Mouse (Mus musculus): ENCODE measurements around the gene Trim17. TPM values are rescaled to one million over a fixed set of nuclear protein-coding genes. Genes with fewer than 3 reads are reported as not detected.

Trim17 gene
- polyA plus RNA-seq, 1 experiment from 2014 or later: 0.76 TPM

DNA sequence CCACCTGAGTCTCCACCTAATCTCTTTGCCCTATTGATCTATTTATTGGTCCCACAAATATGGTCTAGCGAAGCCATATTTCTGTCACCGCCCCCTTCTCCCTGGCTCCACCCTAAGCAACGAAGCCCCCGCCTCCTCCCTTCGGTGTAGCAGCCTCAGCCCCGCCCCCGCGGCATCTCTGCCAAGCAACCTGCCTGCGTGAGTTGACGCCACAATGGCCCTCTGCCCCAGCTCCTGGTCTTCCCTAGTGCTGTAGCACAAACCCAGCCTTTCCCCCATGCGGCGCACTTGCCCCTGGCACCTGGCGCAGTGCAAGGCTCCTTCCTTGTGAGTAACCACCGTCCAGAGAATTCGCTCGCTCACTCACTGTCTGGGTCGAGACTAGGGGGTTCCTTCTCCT lies 9.1 kb downstream of the Trim17 start:
- Histone ChIP-seq H3K9ac (no peak overlapping the region), H3K9me3 (ENCODE audit: control insufficient read depth, low read length) (no peaks in the 10 kb centered on the region), H3K27ac (no peak overlapping the region), H3K4me3 (replicated peaks; ENCODE audit: low read length) (no peak overlapping the region), H3K4me2 (replicated peaks) (no peak overlapping the region), H3K4me1 (replicated peaks; ENCODE audit: control insufficient read depth, insufficient read depth, low read length) (peaks cover 13% of the 10 kb centered on the region), H3K36me3 (replicated peaks; ENCODE audit: control insufficient read depth, insufficient read depth) (no peaks in the 10 kb centered on the region), H3K27me3 (ENCODE audit: control insufficient read depth, insufficient read depth, low read length) (no peaks in the 10 kb centered on the region; the same call in 1 of the 2 replicates)
- 37% methylated on average over 17 of the region's 17 CpGs for WGBS
- no peak for ATAC-seq (ENCODE audit: low FRiP score)
- no peak for DNase-seq (ENCODE audit: low spot score)

DNA sequence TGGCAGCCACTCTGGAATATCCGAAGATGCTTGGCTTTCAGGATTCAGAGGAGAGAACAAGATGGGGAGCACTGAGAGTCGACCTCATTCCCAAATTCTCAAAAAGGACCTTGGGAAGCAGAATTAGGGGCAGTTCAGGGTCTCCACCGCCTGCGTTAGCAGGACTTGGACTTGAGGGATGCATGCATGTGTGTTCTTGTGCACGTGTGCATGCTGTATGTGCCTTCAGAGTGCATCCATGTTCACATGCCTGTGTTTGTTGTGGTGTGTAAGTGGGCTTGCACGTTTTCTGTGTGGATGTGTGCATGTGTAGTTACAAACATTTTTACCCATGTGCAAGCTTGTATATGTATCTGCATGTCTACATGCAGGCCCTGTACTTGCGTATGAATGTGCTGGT lies 9.7 kb downstream of the Trim17 start:
- Histone ChIP-seq H3K4me3 (replicated peaks; ENCODE audit: low read length) (no peak overlapping the region), H3K27me3 (ENCODE audit: control insufficient read depth, insufficient read depth, low read length) (no peaks in the 10 kb centered on the region; the same call in 1 of the 2 replicates), H3K4me2 (replicated peaks) (no peak overlapping the region), H3K9ac (no peak overlapping the region), H3K4me1 (replicated peaks; ENCODE audit: control insufficient read depth, insufficient read depth, low read length) (peaks cover 6% of the 10 kb centered on the region), H3K27ac (no peak overlapping the region), H3K36me3 (replicated peaks; ENCODE audit: control insufficient read depth, insufficient read depth) (no peaks in the 10 kb centered on the region), H3K9me3 (ENCODE audit: control insufficient read depth, low read length) (no peaks in the 10 kb centered on the region)
- ATAC-seq (ENCODE audit: low FRiP score) (no peak), DNase-seq (ENCODE audit: low spot score) (no peak)
- WGBS: 86% methylated on average over 7 of the region's 7 CpGs

DNA sequence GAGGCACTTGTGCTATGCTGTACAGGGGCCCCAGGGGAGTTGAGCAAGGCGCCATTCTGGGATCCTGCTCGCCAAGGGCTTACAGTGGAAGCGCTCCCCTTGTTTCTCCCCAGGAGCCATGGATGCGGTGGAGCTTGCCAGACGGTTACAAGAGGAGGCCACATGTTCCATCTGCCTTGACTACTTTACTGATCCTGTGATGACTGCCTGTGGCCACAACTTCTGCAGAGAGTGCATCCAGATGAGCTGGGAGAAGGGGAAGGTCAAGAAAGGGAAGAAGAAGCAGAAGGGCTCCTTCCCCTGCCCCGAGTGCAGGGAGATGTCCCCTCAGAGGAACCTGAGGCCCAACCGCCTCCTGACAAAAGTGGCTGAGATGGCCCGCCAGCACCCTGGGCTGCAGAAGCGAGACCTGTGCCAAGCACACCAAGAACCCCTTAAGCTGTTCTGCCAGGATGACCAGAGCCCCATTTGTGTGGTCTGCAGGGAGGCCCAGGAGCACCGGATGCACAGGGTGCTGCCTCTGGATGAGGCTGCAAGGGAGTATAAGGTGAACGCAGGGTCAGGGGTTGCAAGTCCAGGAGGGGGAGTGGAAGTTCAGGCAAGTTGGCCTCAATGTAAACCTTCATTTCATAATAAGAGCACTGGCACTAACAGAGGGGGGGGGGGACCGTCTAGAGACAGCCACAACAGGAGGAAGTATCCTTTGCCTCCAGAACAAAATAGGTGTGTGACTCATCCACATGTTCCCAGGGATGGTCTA lies 10.7 kb downstream of the Trim17 start:
- Histone ChIP-seq H3K9ac (no peak overlapping the region), H3K4me1 (replicated peaks; ENCODE audit: control insufficient read depth, insufficient read depth, low read length) (no peaks in the 10 kb centered on the region), H3K27ac (no peak overlapping the region), H3K4me3 (replicated peaks; ENCODE audit: low read length) (no peak overlapping the region), H3K4me2 (replicated peaks) (no peak overlapping the region), H3K27me3 (ENCODE audit: control insufficient read depth, insufficient read depth, low read length) (no peaks in the 10 kb centered on the region; the same call in 1 of the 2 replicates), H3K36me3 (replicated peaks; ENCODE audit: control insufficient read depth, insufficient read depth) (no peaks in the 10 kb centered on the region; the same call in 1 of the 2 replicates), H3K9me3 (ENCODE audit: control insufficient read depth, low read length) (no peaks in the 10 kb centered on the region)
- WGBS: 43% methylated on average over 12 of the region's 12 CpGs
- ATAC-seq (ENCODE audit: low FRiP score) (no peak), DNase-seq (ENCODE audit: low spot score) (no peak)

DNA sequence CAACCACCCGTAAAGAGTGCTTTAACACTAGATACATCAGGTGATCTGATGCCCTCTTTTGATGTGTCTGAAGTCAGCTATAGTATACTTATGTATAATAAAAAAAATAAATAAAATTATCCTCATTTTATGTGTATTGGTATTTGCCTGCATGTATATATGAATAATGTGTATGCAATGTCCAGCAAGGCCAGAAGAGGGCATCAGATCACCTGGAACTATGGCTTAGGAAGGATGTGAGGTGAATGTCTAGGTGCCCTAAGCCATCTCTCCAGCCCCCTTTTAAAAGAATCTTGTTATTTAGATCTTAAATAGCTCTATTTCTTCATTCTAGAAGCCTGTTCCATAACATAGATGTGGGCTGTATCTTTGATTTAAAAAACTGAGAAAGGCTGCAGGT lies 12.9 kb downstream of the Trim17 start:
- DNase-seq (ENCODE audit: low spot score): no peak
- 100% methylated on average over 1 of the region's 1 CpGs for WGBS

DNA sequence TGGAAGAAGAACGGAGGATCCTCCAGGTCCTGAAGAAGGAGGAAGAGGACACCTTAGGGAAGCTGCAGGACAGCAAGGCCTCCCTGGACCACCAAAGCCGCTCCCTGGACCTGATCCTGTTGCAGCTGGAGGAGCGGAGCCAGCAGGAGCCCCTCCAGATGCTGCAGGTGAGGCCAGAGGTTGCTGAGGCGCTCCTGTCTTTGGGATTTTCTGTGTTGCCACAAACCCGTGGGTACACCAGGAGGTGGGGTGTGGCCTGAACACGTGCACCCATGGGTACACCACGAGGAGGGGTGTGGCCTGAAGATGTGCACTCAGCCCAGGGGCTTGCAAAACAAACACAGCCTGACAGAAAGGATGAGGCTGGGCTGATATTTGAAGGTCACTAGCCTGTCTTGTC lies 14.1 kb downstream of the Trim17 start:
- no peaks in the 10 kb centered on the region for H3K27me3 ChIP-seq (ENCODE audit: control insufficient read depth, insufficient read depth, low read length)
- H3K4me3 ChIP-seq (replicated peaks; ENCODE audit: low read length): no peak overlapping the region
- peaks cover 6% of the 10 kb centered on the region for H3K36me3 ChIP-seq (replicated peaks; ENCODE audit: control insufficient read depth, insufficient read depth)
- H3K9me3 ChIP-seq (ENCODE audit: control insufficient read depth, low read length): no peaks in the 10 kb centered on the region
- WGBS: 85% methylated on average over 7 of the region's 7 CpGs
- H3K9ac ChIP-seq: no peak overlapping the region
- H3K4me2 ChIP-seq (replicated peaks): no peak overlapping the region
- H3K27ac ChIP-seq: no peak overlapping the region
- no peak for ATAC-seq (ENCODE audit: low FRiP score)
- no peaks in the 10 kb centered on the region for H3K4me1 ChIP-seq (replicated peaks; ENCODE audit: control insufficient read depth, insufficient read depth, low read length)
- no peak for DNase-seq (ENCODE audit: low spot score)

More for the DNA sequence above, 12.9 kb downstream of the Trim17 start:
- Histone ChIP-seq H3K9ac (no peak overlapping the region), H3K4me2 (replicated peaks) (no peak overlapping the region), H3K36me3 (replicated peaks; ENCODE audit: control insufficient read depth, insufficient read depth) (peaks cover 6% of the 10 kb centered on the region), H3K4me1 (replicated peaks; ENCODE audit: control insufficient read depth, insufficient read depth, low read length) (no peaks in the 10 kb centered on the region), H3K4me3 (replicated peaks; ENCODE audit: low read length) (no peak overlapping the region), H3K27me3 (ENCODE audit: control insufficient read depth, insufficient read depth, low read length) (no peaks in the 10 kb centered on the region), H3K9me3 (ENCODE audit: control insufficient read depth, low read length) (no peaks in the 10 kb centered on the region), H3K27ac (no peak overlapping the region)
- no peak for ATAC-seq (ENCODE audit: low FRiP score)

DNA sequence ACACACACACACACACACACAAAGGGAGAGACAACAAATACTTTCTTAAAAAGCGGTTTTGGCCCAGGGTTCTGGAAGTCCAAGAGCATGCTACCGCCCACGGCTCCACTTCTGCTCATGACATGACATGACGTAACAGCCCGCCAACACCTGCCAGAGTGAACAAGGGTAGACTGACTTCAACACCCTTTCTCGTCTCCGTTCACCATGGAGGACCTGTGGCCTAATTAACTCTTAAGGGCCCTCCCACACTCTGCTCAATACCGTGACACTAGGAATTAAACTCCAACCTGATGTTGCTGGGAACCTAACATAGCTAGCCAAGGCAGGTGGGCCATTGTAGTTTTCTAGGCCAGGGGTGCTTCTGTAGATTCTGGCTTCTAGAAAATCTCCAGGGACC lies 14.5 kb downstream of the Trim17 start:
- DNase-seq (ENCODE audit: low spot score) (no peak), ATAC-seq (ENCODE audit: low FRiP score) (no peak)
- Histone ChIP-seq H3K4me3 (replicated peaks; ENCODE audit: low read length) (no peak overlapping the region), H3K27ac (no peak overlapping the region), H3K4me1 (replicated peaks; ENCODE audit: control insufficient read depth, insufficient read depth, low read length) (no peaks in the 10 kb centered on the region), H3K36me3 (replicated peaks; ENCODE audit: control insufficient read depth, insufficient read depth) (peaks cover 6% of the 10 kb centered on the region), H3K27me3 (ENCODE audit: control insufficient read depth, insufficient read depth, low read length) (no peaks in the 10 kb centered on the region), H3K9me3 (ENCODE audit: control insufficient read depth, low read length) (no peaks in the 10 kb centered on the region), H3K9ac (no peak overlapping the region), H3K4me2 (replicated peaks) (no peak overlapping the region)
- 88% methylated on average over 8 of the region's 8 CpGs for WGBS

DNA sequence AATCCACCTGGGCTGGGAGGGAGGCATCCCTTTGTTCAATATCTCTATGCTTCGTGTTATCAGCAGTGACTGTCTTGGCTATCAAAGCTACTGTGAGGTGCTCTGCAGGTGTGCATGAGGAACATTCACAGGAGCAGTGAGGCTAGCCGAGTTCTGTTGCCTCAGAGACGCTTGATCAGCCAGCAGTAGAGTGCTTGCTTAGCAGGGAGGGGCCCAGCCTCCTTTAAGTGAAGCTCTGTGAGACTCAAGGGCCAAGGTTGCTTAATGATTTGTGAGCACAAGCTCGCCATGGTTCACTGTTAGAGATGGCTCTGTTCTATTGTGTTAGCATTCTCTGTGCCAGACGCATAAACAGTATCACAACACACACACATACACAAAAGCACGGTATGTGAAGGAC lies 15.2 kb downstream of the Trim17 start:
- H3K9me3 ChIP-seq (ENCODE audit: control insufficient read depth, low read length): no peaks in the 10 kb centered on the region
- 88% methylated on average over 6 of the region's 6 CpGs for WGBS
- H3K27me3 ChIP-seq (ENCODE audit: control insufficient read depth, insufficient read depth, low read length): no peaks in the 10 kb centered on the region
- ATAC-seq (ENCODE audit: low FRiP score): no peak
- H3K4me3 ChIP-seq (replicated peaks; ENCODE audit: low read length): no peak overlapping the region
- no peaks in the 10 kb centered on the region for H3K4me1 ChIP-seq (replicated peaks; ENCODE audit: control insufficient read depth, insufficient read depth, low read length)
- peaks cover 6% of the 10 kb centered on the region for H3K36me3 ChIP-seq (replicated peaks; ENCODE audit: control insufficient read depth, insufficient read depth)
- DNase-seq (ENCODE audit: low spot score): no peak
- H3K4me2 ChIP-seq (replicated peaks): no peak overlapping the region
- no peak overlapping the region for H3K9ac ChIP-seq
- H3K27ac ChIP-seq: no peak overlapping the region

DNA sequence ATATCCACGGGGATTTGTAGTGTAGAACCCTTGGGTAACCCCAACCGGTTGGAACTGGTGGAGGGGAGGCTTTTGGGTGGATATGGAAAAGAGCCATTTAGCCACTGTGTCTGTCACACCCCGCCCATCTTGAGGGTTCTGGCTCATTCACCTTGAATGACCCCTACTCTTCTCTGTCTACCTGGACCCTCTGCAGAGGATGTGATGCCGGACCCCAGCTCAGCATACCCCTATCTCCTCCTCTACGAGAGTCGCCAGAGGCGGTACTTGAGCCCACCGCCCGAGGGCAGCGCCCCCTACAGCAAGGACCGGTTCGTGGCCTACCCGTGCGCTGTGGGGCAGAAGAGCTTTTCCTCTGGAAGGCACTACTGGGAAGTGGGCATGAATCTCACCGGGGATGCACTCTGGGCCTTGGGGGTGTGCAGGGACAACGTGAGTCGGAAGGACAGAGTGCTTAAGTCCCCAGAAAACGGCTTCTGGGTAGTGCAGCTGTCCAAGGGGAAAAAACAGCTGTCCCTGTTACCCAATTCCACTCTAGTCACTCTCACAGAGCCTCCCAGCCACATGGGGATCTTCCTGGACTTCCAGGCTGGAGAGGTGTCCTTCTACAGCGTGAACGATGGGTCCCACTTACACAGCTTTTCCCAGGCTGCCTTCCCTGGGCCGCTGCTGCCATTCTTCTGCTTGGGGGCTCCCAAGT lies 16.5 kb downstream of the Trim17 start:
- ATAC-seq (ENCODE audit: low FRiP score) (no peak), DNase-seq (ENCODE audit: low spot score) (no peak)
- H3K9ac ChIP-seq: no peak overlapping the region
- peaks cover 7% of the 10 kb centered on the region for H3K4me1 ChIP-seq (replicated peaks; ENCODE audit: control insufficient read depth, insufficient read depth, low read length)
- no peaks in the 10 kb centered on the region for H3K27me3 ChIP-seq (ENCODE audit: control insufficient read depth, insufficient read depth, low read length)
- H3K9me3 ChIP-seq (ENCODE audit: control insufficient read depth, low read length): no peaks in the 10 kb centered on the region
- peaks cover 6% of the 10 kb centered on the region for H3K36me3 ChIP-seq (replicated peaks; ENCODE audit: control insufficient read depth, insufficient read depth)
- H3K4me2 ChIP-seq (replicated peaks): no peak overlapping the region
- H3K27ac ChIP-seq: no peak overlapping the region
- no peak overlapping the region for H3K4me3 ChIP-seq (replicated peaks; ENCODE audit: low read length)
- 94% methylated on average over 21 of the region's 21 CpGs for WGBS

DNA sequence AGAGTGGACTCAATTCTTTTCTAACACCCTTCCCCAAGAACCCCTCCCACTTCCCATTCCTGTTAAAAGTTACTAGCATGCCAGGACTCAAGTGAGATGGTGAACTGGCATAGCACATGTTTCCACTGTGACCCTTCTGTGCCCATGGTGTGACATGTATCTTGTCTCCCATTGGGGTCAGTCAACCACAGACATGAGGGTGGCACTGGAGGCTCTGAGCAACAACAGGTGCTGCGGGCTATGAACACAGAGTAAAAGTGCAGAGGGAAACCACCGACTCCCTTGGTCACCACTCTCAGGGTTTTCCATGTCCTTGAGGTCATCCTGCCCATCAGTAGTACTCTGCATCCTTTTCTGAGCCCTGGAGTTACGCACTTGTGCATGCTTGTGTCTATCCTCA lies 17.3 kb downstream of the Trim17 start:
- no peaks in the 10 kb centered on the region for H3K9me3 ChIP-seq (ENCODE audit: control insufficient read depth, low read length)
- H3K27me3 ChIP-seq (ENCODE audit: control insufficient read depth, insufficient read depth, low read length): no peaks in the 10 kb centered on the region
- no peak overlapping the region for H3K4me3 ChIP-seq (replicated peaks; ENCODE audit: low read length)
- WGBS: 90% methylated on average over 3 of the region's 3 CpGs
- no peak overlapping the region for H3K9ac ChIP-seq
- peaks cover 10% of the 10 kb centered on the region for H3K4me1 ChIP-seq (replicated peaks; ENCODE audit: control insufficient read depth, insufficient read depth, low read length)
- ATAC-seq (ENCODE audit: low FRiP score) (no peak), DNase-seq (ENCODE audit: low spot score) (no peak)
- H3K27ac ChIP-seq: no peak overlapping the region
- no peak overlapping the region for H3K4me2 ChIP-seq (replicated peaks)
- peaks cover 6% of the 10 kb centered on the region for H3K36me3 ChIP-seq (replicated peaks; ENCODE audit: control insufficient read depth, insufficient read depth)
